Mouse (Mus musculus): Measurements from ENCODE around the gene Vmn1r181.
"Not testable (repeated sequence)": the region's sequence is repeated elsewhere in the genome, so short reads cannot be mapped to it uniquely, and the experiment has no call there.

The Vmn1r181 gene

GRCm38 (mm10) chr7:23974315-23974714 lies at the start of gene Vmn1r181:
Gene Vmn1r181, plus strand, starts transcription at chr7:23974615.
- not testable (repeated sequence) for DNase-seq (ENCODE audit: low read depth, low spot score)

- DNase-seq (ENCODE audit: low read depth, low spot score), result no peak
Observed at GRCm38 (mm10) chr7:23926678-23927077, 47.7 kb upstream of the Vmn1r181 start, which contains the start of gene Vmn1r179. Gene Vmn1r179, plus strand, starts transcription at chr7:23926978.

GRCm38 (mm10) chr7:23950332-23950731 lies 24.1 kb upstream of the Vmn1r181 start, which contains the start of gene Vmn1r180:
Gene Vmn1r180, plus strand, starts transcription at chr7:23950632.
- DNase-seq (ENCODE audit: low read depth, low spot score), result no peak

- not testable (repeated sequence) for DNase-seq (ENCODE audit: low read depth, low spot score)
Observed at GRCm38 (mm10) chr7:23968044-23968443, 6.4 kb upstream of the Vmn1r181 start.

GRCm38 (mm10) chr7:24001391-24001790 lies 27.0 kb downstream of the Vmn1r181 start, which contains the start of gene V1rd19:
Gene V1rd19, plus strand, starts transcription at chr7:24001691.
- no peak for DNase-seq (ENCODE audit: low read depth, low spot score)

Measured in skeletal muscle tissue, adult 2 months (tissue).